Mouse (Mus musculus): ENCODE results near the gene Cenpo. TPM values are rescaled to one million over a fixed set of nuclear protein-coding genes. Genes with fewer than 3 reads are reported as not detected.
"Not testable (repeated sequence)": the region's sequence is repeated elsewhere in the genome, so short reads cannot be mapped to it uniquely, and the experiment has no call there.

The Cenpo gene
- total RNA-seq (2015) (18.5 and 19.2 TPM in 2 replicates), total RNA-seq (2017) (49.7 and 51.3 TPM in 2 replicates)

GRCm38 (mm10) chr12:4233572-4234508 is at the start of gene Cenpo, which contains the start of gene Ptrhd1:
Gene Cenpo (minus strand): TSS chr12:4234294.
Gene Ptrhd1 (plus strand): TSS chr12:4234027.
- ATAC-seq (replicated peaks; ENCODE audit: poor library complexity): peak; percentile 92

GRCm38 (mm10) chr12:4279878-4280277 is 45.8 kb upstream of the Cenpo start:
- ATAC-seq (replicated peaks; ENCODE audit: poor library complexity): peak; percentile 94

GRCm38 (mm10) chr12:4278978-4279755 is 45.1 kb upstream of the Cenpo start:
- ATAC-seq (replicated peaks; ENCODE audit: poor library complexity): peak; percentile 58

- ATAC-seq (replicated peaks; ENCODE audit: poor library complexity): no peak
Measured at GRCm38 (mm10) chr12:4271078-4271477, 37.0 kb upstream of the Cenpo start.

- ATAC-seq (replicated peaks; ENCODE audit: poor library complexity): no peak
Measured at GRCm38 (mm10) chr12:4267765-4268164, 33.7 kb upstream of the Cenpo start.

- peak; percentile 98 for ATAC-seq (replicated peaks; ENCODE audit: poor library complexity)
Measured at GRCm38 (mm10) chr12:4252742-4253655, 18.9 kb upstream of the Cenpo start.

GRCm38 (mm10) chr12:4249786-4250185 is 15.7 kb upstream of the Cenpo start:
- no peak for ATAC-seq (replicated peaks; ENCODE audit: poor library complexity)

- no peak for ATAC-seq (replicated peaks; ENCODE audit: poor library complexity)
Measured at GRCm38 (mm10) chr12:4245742-4246141, 11.6 kb upstream of the Cenpo start.

- ATAC-seq (replicated peaks; ENCODE audit: poor library complexity): no peak
Measured at GRCm38 (mm10) chr12:4243805-4244204, 9.7 kb upstream of the Cenpo start.

- ATAC-seq (replicated peaks; ENCODE audit: poor library complexity): not testable (repeated sequence)
Measured at GRCm38 (mm10) chr12:4240281-4240680, 6.2 kb upstream of the Cenpo start.

GRCm38 (mm10) chr12:4237481-4237880 is 3.4 kb upstream of the Cenpo start:
- no peak for ATAC-seq (replicated peaks; ENCODE audit: poor library complexity)

GRCm38 (mm10) chr12:4232777-4233176 is 1.3 kb downstream of the Cenpo start:
- ATAC-seq (replicated peaks; ENCODE audit: poor library complexity): no peak

GRCm38 (mm10) chr12:4230156-4230555 is 3.9 kb downstream of the Cenpo start:
- no peak for ATAC-seq (replicated peaks; ENCODE audit: poor library complexity)

GRCm38 (mm10) chr12:4212908-4213307 is 21.2 kb downstream of the Cenpo start:
- no peak for ATAC-seq (replicated peaks; ENCODE audit: poor library complexity)

GRCm38 (mm10) chr12:4211174-4211573 is 22.9 kb downstream of the Cenpo start:
- ATAC-seq (replicated peaks; ENCODE audit: poor library complexity): peak; percentile 67

GRCm38 (mm10) chr12:4209196-4209595 is 24.9 kb downstream of the Cenpo start:
- no peak for ATAC-seq (replicated peaks; ENCODE audit: poor library complexity)

GRCm38 (mm10) chr12:4208405-4209133 is 25.5 kb downstream of the Cenpo start:
- ATAC-seq (replicated peaks; ENCODE audit: poor library complexity): peak; percentile 85

GRCm38 (mm10) chr12:4206106-4206505 is 28.0 kb downstream of the Cenpo start:
- no peak for ATAC-seq (replicated peaks; ENCODE audit: poor library complexity)

- no peak for ATAC-seq (replicated peaks; ENCODE audit: poor library complexity)
Measured at GRCm38 (mm10) chr12:4202206-4202605, 31.9 kb downstream of the Cenpo start.

Data from megakaryocyte progenitor cell, adult 5-6 weeks (primary cell).